Mouse (Mus musculus): ENCODE data around the gene Tbx19. TPM values are rescaled to one million over a fixed set of nuclear protein-coding genes. Genes with fewer than 3 reads are reported as not detected.

The Tbx19 gene
- polyA plus RNA-seq, 1 experiment from 2014 or later = not detected

- H3K4me2 ChIP-seq (ENCODE audit: low read depth) = no peak overlapping the region
- ATAC-seq (ENCODE audit: insufficient read depth, low FRiP score, low TSS enrichment) (no peak), DNase-seq (ENCODE audit: low spot score) (no peak)
- no peaks in the 10 kb centered on the region for H3K4me1 ChIP-seq (ENCODE audit: control insufficient read depth, insufficient read depth, low read length)
- no peak overlapping the region for H3K27ac ChIP-seq (ENCODE audit: low read depth, low read length)
- no peaks in the 10 kb centered on the region for H3K36me3 ChIP-seq (ENCODE audit: control insufficient read depth, insufficient read depth, low read length)
- no peaks in the 10 kb centered on the region for H3K9me3 ChIP-seq (ENCODE audit: control insufficient read depth, low read length)
- H3K27me3 ChIP-seq (ENCODE audit: control insufficient read depth, insufficient read depth, low read length) = no peaks in the 10 kb centered on the region
- H3K9ac ChIP-seq (ENCODE audit: low read length) = no peak overlapping the region
- no peak overlapping the region for H3K4me3 ChIP-seq (ENCODE audit: low read depth, low read length)
- 72% methylated on average over 3 of the region's 3 CpGs for WGBS
Observed at GRCm38 (mm10) chr1:165140227-165140626, 20.3 kb downstream of the Tbx19 start.

GRCm38 (mm10) chr1:165133858-165134257 lies 26.7 kb downstream of the Tbx19 start:
- no peak for ATAC-seq (ENCODE audit: insufficient read depth, low FRiP score, low TSS enrichment)
- peak; percentile 3 for DNase-seq (ENCODE audit: low spot score)
- Histone ChIP-seq H3K9me3 (ENCODE audit: control insufficient read depth, low read length) (no peaks in the 10 kb centered on the region), H3K27me3 (ENCODE audit: control insufficient read depth, insufficient read depth, low read length) (no peaks in the 10 kb centered on the region), H3K9ac (ENCODE audit: low read length) (no peak overlapping the region), H3K4me3 (ENCODE audit: low read depth, low read length) (no peak overlapping the region), H3K4me1 (ENCODE audit: control insufficient read depth, insufficient read depth, low read length) (no peaks in the 10 kb centered on the region), H3K4me2 (ENCODE audit: low read depth) (no peak overlapping the region), H3K27ac (ENCODE audit: low read depth, low read length) (no peak overlapping the region), H3K36me3 (ENCODE audit: control insufficient read depth, insufficient read depth, low read length) (no peaks in the 10 kb centered on the region)
- WGBS = 81% methylated on average over 2 of the region's 2 CpGs

- Histone ChIP-seq H3K9me3 (ENCODE audit: control insufficient read depth, low read length) (no peaks in the 10 kb centered on the region), H3K27ac (ENCODE audit: low read depth, low read length) (no peak overlapping the region), H3K4me3 (ENCODE audit: low read depth, low read length) (no peak overlapping the region), H3K4me1 (ENCODE audit: control insufficient read depth, insufficient read depth, low read length) (no peaks in the 10 kb centered on the region), H3K36me3 (ENCODE audit: control insufficient read depth, insufficient read depth, low read length) (no peaks in the 10 kb centered on the region), H3K27me3 (ENCODE audit: control insufficient read depth, insufficient read depth, low read length) (no peaks in the 10 kb centered on the region), H3K9ac (ENCODE audit: low read length) (no peak overlapping the region), H3K4me2 (ENCODE audit: low read depth) (no peak overlapping the region)
- DNase-seq (ENCODE audit: low spot score) = peak; percentile 6
- WGBS = 77% methylated on average over 5 of the region's 5 CpGs
- ATAC-seq (ENCODE audit: insufficient read depth, low FRiP score, low TSS enrichment) = no peak
Observed at GRCm38 (mm10) chr1:165133279-165133678, 27.3 kb downstream of the Tbx19 start.

GRCm38 (mm10) chr1:165132187-165132877 lies 28.2 kb downstream of the Tbx19 start:
- no peak overlapping the region for H3K27ac ChIP-seq (ENCODE audit: low read depth, low read length)
- H3K27me3 ChIP-seq (ENCODE audit: control insufficient read depth, insufficient read depth, low read length) = no peaks in the 10 kb centered on the region
- ATAC-seq (ENCODE audit: insufficient read depth, low FRiP score, low TSS enrichment) (peak; percentile 43; the same call in 1 of the 2 replicates), DNase-seq (ENCODE audit: low spot score) (peak; percentile 83)
- H3K36me3 ChIP-seq (ENCODE audit: control insufficient read depth, insufficient read depth, low read length) = no peaks in the 10 kb centered on the region
- 78% methylated on average over 14 of the region's 14 CpGs for WGBS
- H3K4me1 ChIP-seq (ENCODE audit: control insufficient read depth, insufficient read depth, low read length) = no peaks in the 10 kb centered on the region
- no peak overlapping the region for H3K4me2 ChIP-seq (ENCODE audit: low read depth)
- no peaks in the 10 kb centered on the region for H3K9me3 ChIP-seq (ENCODE audit: control insufficient read depth, low read length)
- H3K9ac ChIP-seq (ENCODE audit: low read length) = no peak overlapping the region
- H3K4me3 ChIP-seq (ENCODE audit: low read depth, low read length) = no peak overlapping the region

DNA sequence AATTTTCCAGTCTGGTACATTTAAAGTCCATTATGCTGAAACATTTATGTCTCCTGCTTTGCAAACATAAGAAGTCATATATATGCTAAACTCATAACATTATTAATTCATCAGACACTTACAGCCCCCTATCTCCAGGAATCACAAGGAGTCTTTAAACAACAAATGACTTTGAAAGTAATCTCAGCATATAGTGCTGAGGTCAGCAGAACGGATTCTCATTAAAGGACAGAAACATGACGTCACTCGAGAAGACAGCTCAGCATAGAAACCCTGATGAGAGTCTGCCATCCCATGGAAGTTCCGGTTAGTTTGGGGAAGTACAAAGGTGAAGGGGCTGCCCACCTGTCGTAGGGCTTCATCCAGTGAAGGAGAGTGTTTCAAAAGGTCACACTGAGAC lies 31.0 kb downstream of the Tbx19 start:
- no peaks in the 10 kb centered on the region for H3K36me3 ChIP-seq (ENCODE audit: control insufficient read depth, insufficient read depth, low read length)
- H3K27ac ChIP-seq (ENCODE audit: low read depth, low read length) = no peak overlapping the region
- DNase-seq (ENCODE audit: low spot score) (no peak), ATAC-seq (ENCODE audit: insufficient read depth, low FRiP score, low TSS enrichment) (no peak)
- H3K9ac ChIP-seq (ENCODE audit: low read length) = no peak overlapping the region
- H3K4me3 ChIP-seq (ENCODE audit: low read depth, low read length) = no peak overlapping the region
- H3K4me1 ChIP-seq (ENCODE audit: control insufficient read depth, insufficient read depth, low read length) = no peaks in the 10 kb centered on the region
- WGBS = 78% methylated on average over 5 of the region's 5 CpGs
- no peak overlapping the region for H3K4me2 ChIP-seq (ENCODE audit: low read depth)
- H3K27me3 ChIP-seq (ENCODE audit: control insufficient read depth, insufficient read depth, low read length) = no peaks in the 10 kb centered on the region
- no peaks in the 10 kb centered on the region for H3K9me3 ChIP-seq (ENCODE audit: control insufficient read depth, low read length)

- Histone ChIP-seq H3K27me3 (ENCODE audit: control insufficient read depth, insufficient read depth, low read length) (no peaks in the 10 kb centered on the region), H3K4me1 (ENCODE audit: control insufficient read depth, insufficient read depth, low read length) (no peaks in the 10 kb centered on the region; the same call in 1 of the 2 replicates), H3K4me3 (ENCODE audit: low read depth, low read length) (no peak overlapping the region), H3K9me3 (ENCODE audit: control insufficient read depth, low read length) (no peaks in the 10 kb centered on the region), H3K9ac (ENCODE audit: low read length) (no peak overlapping the region), H3K36me3 (ENCODE audit: control insufficient read depth, insufficient read depth, low read length) (no peaks in the 10 kb centered on the region), H3K27ac (ENCODE audit: low read depth, low read length) (no peak overlapping the region), H3K4me2 (ENCODE audit: low read depth) (no peak overlapping the region)
- 85% methylated on average over 7 of the region's 7 CpGs for WGBS
- no peak for DNase-seq (ENCODE audit: low spot score)
- ATAC-seq (ENCODE audit: insufficient read depth, low FRiP score, low TSS enrichment) = no peak
Observed at GRCm38 (mm10) chr1:165121096-165121495, 39.5 kb downstream of the Tbx19 start.

GRCm38 (mm10) chr1:165120349-165120898 lies 40.1 kb downstream of the Tbx19 start:
- H3K9ac ChIP-seq (ENCODE audit: low read length) = no peak overlapping the region
- H3K4me3 ChIP-seq (ENCODE audit: low read depth, low read length) = no peak overlapping the region
- no peak overlapping the region for H3K4me2 ChIP-seq (ENCODE audit: low read depth)
- no peaks in the 10 kb centered on the region; the same call in 1 of the 2 replicates for H3K4me1 ChIP-seq (ENCODE audit: control insufficient read depth, insufficient read depth, low read length)
- H3K27ac ChIP-seq (ENCODE audit: low read depth, low read length) = no peak overlapping the region
- no peaks in the 10 kb centered on the region for H3K9me3 ChIP-seq (ENCODE audit: control insufficient read depth, low read length)
- DNase-seq (ENCODE audit: low spot score) (peak; percentile 91), ATAC-seq (ENCODE audit: insufficient read depth, low FRiP score, low TSS enrichment) (peak; percentile 51)
- WGBS = 26% methylated on average over 21 of the region's 21 CpGs
- H3K27me3 ChIP-seq (ENCODE audit: control insufficient read depth, insufficient read depth, low read length) = no peaks in the 10 kb centered on the region
- H3K36me3 ChIP-seq (ENCODE audit: control insufficient read depth, insufficient read depth, low read length) = no peaks in the 10 kb centered on the region

GRCm38 (mm10) chr1:165119760-165120159 lies 40.8 kb downstream of the Tbx19 start:
- Histone ChIP-seq H3K9ac (ENCODE audit: low read length) (no peak overlapping the region), H3K4me1 (ENCODE audit: control insufficient read depth, insufficient read depth, low read length) (no peaks in the 10 kb centered on the region; the same call in 1 of the 2 replicates), H3K27ac (ENCODE audit: low read depth, low read length) (no peak overlapping the region), H3K27me3 (ENCODE audit: control insufficient read depth, insufficient read depth, low read length) (no peaks in the 10 kb centered on the region), H3K9me3 (ENCODE audit: control insufficient read depth, low read length) (no peaks in the 10 kb centered on the region), H3K4me2 (ENCODE audit: low read depth) (0 out of 2 replicates have a peak overlapping the region, but pooled peaks have one; percentile 4), H3K4me3 (ENCODE audit: low read depth, low read length) (no peak overlapping the region), H3K36me3 (ENCODE audit: control insufficient read depth, insufficient read depth, low read length) (no peaks in the 10 kb centered on the region)
- WGBS = 18% methylated on average over 9 of the region's 9 CpGs
- peak; percentile 29 for DNase-seq (ENCODE audit: low spot score)
- no peak for ATAC-seq (ENCODE audit: insufficient read depth, low FRiP score, low TSS enrichment)
